Mouse (Mus musculus): ENCODE results near the gene Gyg. TPM values are rescaled to one million over a fixed set of nuclear protein-coding genes. Genes with fewer than 3 reads are reported as not detected.
A peak's percentile ranks its signal among the peaks of the same experiment; 100 is the strongest.

Gene Gyg
- total RNA-seq (2021), result 10 to 100 TPM; 30.4 to 30.9 TPM

DNA sequence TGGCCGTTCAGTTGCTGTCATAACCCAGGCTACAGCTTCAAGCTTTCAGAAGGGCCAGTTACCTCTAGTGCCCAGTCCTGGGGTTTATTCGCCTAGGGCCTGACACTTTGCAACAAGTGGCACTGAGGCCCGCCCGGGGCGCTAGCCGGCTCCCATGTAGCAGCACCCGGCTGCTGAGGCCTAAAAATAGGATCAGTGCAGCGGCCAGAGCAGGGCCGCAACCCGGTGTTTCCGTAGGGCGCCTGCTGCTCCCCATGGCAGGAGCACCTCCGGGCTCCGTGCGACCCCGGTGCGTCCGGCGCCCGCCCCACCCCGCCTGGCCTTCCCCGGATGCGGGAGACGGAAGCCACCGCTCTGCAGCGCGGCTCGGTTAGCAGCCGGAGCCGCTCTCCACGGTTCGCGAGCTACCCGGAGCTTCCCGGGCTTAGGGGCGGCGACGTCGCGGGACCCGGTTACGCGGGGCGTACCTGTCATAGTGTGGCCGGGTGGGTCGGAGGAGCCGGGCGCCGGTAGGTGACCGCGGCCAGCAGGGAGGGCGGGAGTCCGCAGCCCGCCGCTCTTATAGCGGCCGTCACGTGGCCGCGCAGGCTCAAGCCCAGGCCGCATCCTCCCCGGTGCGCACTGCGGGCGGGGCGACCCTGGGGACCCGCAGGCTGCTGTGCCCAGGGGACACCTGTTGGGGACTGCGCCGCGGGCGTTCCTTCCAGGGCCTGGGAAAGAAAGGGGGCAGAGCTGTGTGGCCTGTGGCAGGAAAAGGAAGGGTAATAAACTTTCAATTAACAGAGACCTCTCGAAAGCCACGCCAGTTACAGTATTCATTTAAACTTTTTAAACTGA, at the start of gene Gyg:
Gyg (minus strand) TSS at position 787 of the 837 bp plus-strand sequence.
- peak; percentile 57 to 68 for DNase-seq (ENCODE audit: low spot score in 2 of 2)
- intact Hi-C loops (cut with DNase I), result no loop called here

DNA sequence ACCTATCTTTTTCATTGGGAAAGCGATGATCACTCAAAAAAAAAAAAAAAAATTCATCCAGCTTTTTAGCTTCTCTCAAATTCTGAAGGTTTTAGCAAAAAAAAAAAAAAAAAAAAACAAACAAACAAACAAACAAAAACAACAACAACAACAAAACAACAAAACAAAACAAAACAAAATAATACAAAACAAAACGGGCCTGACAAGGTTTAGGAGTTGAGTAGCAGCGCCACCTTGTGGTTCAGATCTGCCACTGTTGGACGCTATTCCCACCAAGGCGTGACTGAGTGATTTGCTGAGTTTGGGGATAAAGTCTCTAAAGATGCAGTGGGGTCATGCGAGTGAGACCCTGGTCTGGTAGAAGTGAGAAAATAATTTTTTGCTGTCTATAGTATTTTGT, 43.8 kb upstream of the Gyg start:
- intact Hi-C loops (cut with DNase I), result loop anchor here (2.0 to 5.0 kb wide), 2 partner anchors 294 to 677 kb away; no protein-coding TSS in a partner anchor
- peak; percentile 37 to 52 for DNase-seq (ENCODE audit: low spot score in 2 of 2)

DNA sequence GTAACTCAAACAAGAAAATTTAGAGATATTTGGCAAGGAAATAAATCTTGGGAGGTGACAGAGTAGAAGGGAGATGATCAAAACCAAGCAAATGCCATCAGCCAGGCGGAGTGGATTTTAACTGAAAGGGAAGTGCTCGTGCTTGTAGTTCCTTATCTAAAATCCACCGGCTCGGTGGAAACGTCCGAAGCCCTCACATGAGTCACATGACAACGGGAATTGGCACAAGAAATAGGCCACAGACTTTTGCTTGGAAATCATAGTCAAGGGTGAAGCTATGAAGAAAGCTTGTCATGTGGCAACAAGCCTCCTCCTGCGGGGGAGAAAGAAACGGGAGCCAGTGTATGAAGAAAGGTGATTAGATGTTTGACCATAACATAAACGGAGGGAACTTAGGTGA, 42.8 kb upstream of the Gyg start:
- no peak for DNase-seq (ENCODE audit: low spot score in 2 of 2)
- intact Hi-C loops (cut with DNase I), result loop anchor here (2.0 to 5.0 kb wide), 2 partner anchors 293 to 676 kb away; no protein-coding TSS in a partner anchor

DNA sequence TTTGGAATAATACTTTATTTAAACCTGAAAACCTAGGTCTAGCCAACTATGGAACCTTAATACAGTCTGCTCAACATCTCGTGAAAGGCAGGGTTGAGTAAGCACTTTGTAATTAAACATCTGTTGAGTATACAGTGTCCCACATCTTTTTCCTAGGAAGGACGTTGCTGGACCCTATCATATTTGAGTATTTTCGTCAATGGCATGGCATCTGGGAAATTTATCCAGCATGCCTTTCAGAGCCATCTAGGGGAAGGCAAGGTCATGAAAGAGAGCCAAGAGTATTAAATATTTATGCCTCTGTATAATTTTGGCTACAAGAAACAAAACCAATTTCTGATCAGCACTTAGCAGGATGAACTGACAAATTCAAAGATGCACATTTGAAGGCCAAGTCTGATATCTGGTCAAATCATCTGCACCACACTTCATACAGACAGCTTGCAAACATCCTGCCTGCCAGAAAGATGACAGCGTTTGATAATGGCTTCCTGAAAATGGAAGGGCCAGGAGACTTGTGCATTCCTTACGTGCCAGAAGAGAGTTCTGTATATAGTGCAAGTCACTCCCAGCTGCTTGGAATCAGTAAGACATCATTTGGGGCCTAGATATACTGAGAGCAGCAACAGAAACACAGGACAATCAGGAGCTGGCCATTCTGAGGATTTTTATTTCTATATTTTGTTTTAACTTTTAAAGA, 34.0 kb upstream of the Gyg start:
- DNase-seq (ENCODE audit: low spot score in 2 of 2), result no peak
- intact Hi-C loops (cut with DNase I), result no loop called here

DNA sequence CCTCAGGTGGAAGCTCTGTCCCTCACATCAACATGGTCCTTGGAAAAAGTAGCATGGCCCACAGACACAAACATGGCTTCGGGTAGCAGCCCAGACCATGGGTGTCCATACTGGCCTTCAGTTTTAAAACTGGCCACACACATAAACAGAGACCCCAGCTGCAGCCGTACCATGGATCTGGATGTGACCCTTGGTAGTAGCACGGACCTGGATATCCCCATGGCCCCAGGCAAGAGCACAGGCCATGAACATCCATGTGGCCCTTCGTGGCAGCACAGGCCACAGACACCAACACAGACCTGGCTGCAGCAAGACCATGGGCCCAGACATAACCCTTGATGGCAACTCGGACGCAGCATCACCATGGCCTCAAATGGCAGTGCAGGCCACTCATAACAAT, 17.3 kb upstream of the Gyg start:
- no peak for DNase-seq (ENCODE audit: low spot score in 2 of 2)
- intact Hi-C loops (cut with DNase I), result no loop called here

DNA sequence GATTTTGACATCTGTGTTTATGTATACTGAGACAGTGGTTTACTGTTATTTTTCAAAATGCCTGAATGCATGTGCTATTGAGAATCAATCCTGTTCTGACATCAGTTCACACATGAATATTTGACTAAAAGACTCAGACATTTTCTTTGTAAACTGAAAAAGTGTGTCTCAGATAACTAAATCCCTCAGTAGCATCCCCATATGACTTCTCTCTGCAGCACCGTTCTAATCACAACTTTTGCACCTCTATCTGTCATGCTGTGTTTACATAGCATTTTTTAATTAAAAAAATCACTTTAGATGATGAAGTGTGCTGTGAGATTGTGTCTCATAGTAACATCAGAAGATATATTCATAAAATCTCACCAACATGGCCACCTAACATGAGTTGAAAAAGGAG, 12.4 kb upstream of the Gyg start:
- DNase-seq (ENCODE audit: low spot score in 2 of 2), result no peak
- intact Hi-C loops (cut with DNase I), result no loop called here

DNA sequence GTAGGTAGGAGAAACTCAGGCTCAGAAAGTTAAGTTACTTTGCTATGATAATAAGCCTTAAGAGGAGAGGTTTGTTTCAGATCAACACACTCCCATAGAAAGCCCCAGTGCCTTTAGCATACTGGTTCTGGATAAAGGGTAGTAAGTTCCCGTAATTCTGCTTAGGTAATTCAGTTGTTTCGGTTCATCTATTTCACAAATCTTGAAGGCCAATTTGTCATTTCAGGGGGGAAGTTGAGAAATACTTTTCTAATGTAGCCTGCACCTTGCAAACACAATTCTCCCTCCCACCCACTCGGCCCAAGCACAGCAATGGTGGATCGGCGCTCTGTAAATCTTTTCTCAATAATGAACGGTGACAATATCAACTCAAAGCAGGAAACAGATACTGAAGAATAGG, 359 bp upstream of the Gyg start:
- DNase-seq (ENCODE audit: low spot score in 2 of 2), result no peak
- intact Hi-C loops (cut with DNase I), result no loop called here

DNA sequence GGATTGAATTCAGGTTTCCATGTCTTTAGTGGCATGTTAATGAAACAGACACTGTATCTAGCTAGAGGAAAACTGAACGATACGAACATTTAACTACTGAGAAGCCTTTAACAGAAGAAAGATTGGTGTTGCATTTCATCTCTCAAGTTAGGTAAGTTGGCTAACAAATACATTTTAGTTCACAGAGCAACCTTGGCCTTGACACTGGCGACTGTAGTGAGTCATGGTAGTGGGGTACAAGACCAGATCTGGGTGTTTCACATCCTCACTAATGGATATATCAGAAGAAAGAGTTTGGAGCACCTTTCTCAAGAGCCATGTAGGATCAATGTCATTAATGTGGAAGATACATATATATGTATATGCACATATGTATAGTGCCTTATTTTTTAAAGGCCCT, 3.5 kb downstream of the Gyg start:
- no peak for DNase-seq (ENCODE audit: low spot score in 2 of 2)
- intact Hi-C loops (cut with DNase I), result no loop called here

DNA sequence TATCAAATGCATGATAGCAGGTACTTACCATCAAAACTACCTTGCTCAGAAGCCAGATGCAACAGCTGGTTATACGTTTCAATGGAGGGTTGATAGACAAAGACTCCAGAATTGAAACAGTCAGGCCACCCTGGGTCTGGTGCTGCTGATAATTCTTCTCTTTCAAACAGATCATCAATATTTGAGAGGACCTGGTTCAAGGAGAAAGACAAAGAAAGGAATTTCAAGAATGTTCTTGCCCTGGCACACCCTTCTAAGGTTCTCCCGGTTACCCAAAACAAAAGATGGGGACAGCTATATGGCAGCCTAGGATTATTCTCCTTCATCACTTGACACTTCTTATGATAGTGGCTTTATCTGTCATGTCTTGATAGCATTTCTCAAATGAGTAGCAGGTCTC, 4.6 kb downstream of the Gyg start:
- intact Hi-C loops (cut with DNase I), result no loop called here

DNA sequence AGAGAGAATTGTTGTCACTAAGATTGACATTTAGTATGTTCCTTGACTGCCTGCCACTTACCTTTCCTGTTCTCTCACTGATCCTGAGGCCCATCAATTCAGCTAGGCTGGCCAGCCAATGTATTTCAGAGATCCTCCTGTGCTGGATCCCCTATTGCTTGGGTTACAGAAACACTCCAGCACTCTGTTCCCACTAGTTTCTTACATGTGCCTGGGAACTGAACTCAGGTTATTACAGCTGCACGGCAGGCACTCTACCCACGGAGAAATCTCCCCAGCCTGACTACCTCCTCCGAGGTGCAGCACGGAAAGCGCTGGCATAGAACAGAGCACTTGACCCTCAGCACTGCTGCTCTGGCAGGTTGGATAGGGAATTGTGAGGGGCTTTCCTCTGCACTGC, 7.5 kb downstream of the Gyg start:
- intact Hi-C loops (cut with DNase I), result no loop called here

More for the DNA sequence above, 4.6 kb downstream of the Gyg start:
- DNase-seq (ENCODE audit: low spot score in 2 of 2), result no peak

DNA sequence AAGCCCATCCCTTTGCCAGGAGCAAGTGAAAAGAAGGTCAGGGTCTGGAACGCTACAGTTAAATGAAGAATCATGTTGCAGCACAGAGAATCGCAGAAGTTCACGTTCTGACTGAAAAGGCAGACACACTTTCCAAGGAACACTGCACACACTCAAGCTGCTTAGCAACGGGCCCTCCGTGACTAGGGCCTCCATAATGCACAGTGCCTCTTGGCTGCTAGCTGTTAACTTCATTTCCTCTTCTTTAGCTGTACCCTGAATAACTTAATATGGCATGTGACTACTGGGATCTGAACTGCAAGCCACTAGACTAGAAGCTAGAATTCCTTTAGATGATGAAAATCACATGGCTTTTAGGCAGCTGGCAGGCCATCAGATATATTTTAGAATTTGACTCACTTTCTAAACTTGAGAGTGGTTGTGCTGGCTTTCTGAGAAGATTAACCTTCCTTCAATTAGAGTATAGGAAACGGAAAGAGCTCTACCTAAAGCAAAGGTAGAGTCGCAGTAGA, 8.2 kb downstream of the Gyg start:
- peak in 1 of 2 experiments; percentile 21 for DNase-seq (ENCODE audit: low spot score in 2 of 2)
- intact Hi-C loops (cut with DNase I), result no loop called here

More for the DNA sequence above, 7.5 kb downstream of the Gyg start:
- no peak for DNase-seq (ENCODE audit: low spot score in 2 of 2)

DNA sequence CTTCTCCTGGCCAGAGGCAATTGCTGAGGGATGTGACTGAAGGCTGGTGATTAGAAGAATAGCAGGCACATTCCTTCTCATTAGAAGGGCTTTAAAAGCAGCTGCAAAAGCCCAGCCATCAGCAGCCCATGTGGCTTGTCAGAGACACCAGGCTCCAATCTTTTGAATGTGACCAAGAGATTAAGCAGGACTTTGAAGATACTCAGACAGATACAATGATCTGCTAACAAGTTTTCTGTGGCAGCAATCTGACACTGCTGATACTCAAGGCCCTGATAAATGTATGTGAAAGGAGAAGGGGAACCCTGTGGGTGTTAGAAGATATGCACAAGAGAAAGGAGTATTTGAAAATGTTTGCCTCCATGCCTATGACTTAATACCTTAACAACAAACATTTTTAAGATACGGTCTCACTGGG, 9.4 kb downstream of the Gyg start:
- no peak for DNase-seq (ENCODE audit: low spot score in 2 of 2)
- intact Hi-C loops (cut with DNase I), result no loop called here

DNA sequence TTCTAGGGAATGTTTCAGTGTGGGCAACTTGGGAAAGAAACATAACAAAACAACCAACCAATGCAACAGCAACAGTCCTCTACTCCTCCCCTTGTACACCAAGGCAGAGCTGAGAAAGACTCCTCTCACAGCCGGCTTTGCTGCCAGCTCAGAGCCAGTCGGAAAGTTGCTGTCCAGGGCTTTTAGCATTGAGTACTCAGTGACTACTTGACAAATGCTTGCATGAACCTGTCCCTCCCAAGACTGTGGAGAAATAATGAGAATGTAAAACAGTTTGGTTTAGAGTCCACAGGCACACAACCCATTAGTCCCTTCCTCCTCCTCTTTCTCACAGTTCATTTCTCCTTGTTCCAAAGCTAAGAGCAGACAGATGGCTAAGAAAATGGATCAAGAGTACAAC, 10.7 kb downstream of the Gyg start:
- no peak for DNase-seq (ENCODE audit: low spot score in 2 of 2)
- intact Hi-C loops (cut with DNase I), result no loop called here

DNA sequence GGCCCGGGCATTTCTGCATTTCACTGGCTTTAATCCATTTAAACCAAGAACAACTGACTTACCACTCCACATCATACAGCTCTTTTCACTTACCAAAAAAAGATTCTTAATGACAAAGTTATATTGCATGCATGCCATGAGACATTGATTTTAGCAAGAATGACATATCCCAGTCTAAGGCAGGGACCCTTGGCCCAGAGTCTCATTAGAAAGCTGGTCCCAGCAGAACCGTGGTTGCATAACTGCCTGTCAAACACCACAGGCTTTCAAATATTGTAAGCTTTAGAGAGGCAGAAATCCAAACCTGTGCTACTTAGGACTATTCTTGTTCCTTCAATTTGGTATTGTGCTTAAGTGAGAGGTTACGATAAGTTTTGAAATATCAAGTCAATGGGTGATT, 11.4 kb downstream of the Gyg start:
- intact Hi-C loops (cut with DNase I), result no loop called here
- no peak for DNase-seq (ENCODE audit: low spot score in 2 of 2)

DNA sequence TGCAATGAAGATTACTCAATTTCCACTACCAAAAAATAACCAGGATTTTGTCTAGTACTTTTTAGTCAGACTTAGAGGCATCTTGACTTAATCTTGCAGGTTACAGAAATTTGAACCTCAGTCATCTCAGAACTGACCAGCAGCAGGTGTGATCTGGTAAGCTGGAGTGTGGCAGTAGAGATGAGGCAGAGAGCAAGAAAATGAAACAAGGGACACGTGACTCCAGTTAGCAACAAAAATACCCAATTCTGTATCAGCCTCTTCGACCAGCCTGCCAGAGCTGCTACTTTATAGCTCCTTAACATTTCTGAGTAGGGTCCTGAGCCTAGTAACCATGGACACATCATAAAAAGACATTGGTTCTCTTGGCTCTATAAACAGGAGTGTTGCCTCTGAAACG, 12.5 kb downstream of the Gyg start:
- DNase-seq (ENCODE audit: low spot score in 2 of 2), result no peak
- intact Hi-C loops (cut with DNase I), result no loop called here

DNA sequence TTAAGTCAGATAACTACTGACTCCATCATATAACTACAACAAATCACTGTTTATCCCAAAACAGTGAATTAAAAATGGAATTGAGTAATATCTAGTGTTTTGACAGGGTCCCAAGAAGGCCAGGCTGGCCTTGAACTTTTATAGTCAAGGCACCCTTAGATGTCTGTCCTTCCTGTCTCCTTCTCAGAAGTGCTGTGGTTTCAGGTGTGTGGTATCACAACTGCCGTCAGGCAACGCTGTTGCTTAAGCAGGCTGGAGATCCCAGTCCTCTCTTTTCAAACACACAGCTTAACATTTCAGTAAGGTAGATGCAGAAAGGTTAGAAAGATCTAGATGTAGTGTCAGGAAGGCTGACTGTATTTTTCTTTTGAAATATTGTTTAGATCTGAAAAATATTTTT, 13.0 kb downstream of the Gyg start:
- no peak for DNase-seq (ENCODE audit: low spot score in 2 of 2)
- intact Hi-C loops (cut with DNase I), result no loop called here

DNA sequence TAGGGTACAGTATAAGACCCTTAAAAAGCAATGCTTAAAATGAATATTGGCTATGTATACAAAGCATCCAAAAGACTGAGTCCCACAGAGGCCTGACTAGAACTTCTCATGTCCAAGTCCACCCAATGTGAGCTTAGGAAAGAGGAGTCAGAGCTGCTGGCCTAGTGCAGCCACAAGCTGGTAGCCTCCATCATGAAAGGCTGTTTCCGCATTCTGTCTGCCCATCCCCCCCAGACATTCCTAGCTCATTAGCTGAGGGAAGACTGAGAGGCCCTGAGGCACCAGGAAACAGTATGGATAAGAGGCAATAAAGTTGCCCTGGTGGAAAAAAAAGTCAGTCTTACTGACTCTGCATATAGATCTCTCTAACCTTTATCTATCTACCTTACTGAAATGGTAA, 13.4 kb downstream of the Gyg start:
- intact Hi-C loops (cut with DNase I), result no loop called here
- DNase-seq (ENCODE audit: low spot score in 2 of 2), result no peak

DNA sequence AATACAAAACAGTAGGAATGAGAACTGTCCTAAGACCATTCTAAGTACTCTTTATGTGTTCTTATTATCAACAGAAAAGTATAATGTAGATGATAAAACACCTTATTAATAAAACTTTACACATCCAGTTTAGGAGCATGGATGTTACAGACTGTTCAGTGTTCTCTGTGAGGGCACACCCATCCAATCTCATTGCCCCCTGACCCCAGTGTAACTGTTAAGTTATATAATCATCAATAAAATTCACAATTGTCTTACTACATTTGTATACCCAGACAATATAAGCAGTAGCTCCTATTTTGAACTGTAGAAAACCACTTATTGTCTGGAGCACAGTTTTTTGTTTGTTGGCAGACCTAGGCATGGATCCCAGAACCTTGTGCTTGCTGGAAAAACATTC, 13.9 kb downstream of the Gyg start:
- intact Hi-C loops (cut with DNase I), result no loop called here
- no peak for DNase-seq (ENCODE audit: low spot score in 2 of 2)

DNA sequence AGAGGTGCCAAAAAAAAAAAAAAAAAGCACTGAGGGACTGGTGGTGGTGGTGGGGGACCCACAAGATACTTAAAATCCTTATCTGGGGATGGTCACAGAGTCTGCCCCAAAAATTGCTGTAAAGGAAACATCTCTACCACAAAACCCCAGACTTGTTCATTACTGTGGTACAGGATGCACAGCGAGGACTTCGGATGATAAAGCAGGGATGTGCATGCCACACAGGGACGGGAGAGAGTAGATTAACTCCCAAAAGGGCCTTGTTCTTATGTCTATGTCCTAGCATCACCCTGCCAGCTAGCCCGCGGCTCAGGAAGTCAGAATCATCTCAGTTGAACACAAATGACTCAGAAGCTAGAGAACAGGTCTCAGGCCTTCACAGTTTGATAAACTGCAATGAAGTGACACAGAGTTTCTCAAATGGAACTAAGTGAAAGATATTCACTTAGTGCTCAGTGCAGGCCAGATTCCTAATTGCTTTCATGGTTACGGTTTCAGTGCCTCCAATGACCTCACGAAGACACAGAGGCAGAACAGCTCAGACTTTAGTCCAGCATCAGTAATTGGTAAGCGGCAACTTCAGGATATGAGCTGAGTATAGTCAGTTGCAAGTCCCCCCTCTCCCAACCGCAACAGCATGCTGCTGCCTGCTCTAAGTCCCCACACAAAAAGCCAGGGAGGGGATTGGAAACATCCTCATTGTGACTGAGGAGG, 18.1 kb downstream of the Gyg start:
- intact Hi-C loops (cut with DNase I), result no loop called here

DNA sequence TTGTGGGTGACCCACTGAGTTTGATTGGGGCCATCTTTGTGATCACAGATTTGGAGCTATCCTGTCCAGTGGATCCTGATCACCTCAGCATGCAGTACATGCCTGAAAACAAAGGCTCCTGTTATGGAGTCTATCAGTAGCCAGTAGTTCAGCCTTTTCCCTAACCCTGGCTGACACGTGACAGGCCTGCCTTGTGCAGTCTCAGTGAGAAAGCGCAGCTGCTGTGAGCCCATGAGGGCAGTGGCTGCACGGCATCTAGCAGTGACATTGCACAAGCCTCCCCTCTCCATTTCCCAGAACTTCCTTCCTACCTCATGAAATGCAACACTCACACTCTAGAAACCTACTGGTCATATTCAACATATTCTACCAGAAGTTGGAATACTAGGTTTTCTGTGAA, 20.6 kb downstream of the Gyg start:
- intact Hi-C loops (cut with DNase I), result no loop called here
- no peak for DNase-seq (ENCODE audit: low spot score in 2 of 2)

More for the DNA sequence above, 18.1 kb downstream of the Gyg start:
- DNase-seq (ENCODE audit: low spot score in 2 of 2), result no peak
